Mouse (Mus musculus) layer of hippocampus, adult 9-11 months (tissue): ENCODE measurements around the gene Plekhm3.

Experiments used
- DNase-seq: peaks from one replicate; pipeline ENCODE4 v3.0.0; 2022

Plekhm3 gene

DNA sequence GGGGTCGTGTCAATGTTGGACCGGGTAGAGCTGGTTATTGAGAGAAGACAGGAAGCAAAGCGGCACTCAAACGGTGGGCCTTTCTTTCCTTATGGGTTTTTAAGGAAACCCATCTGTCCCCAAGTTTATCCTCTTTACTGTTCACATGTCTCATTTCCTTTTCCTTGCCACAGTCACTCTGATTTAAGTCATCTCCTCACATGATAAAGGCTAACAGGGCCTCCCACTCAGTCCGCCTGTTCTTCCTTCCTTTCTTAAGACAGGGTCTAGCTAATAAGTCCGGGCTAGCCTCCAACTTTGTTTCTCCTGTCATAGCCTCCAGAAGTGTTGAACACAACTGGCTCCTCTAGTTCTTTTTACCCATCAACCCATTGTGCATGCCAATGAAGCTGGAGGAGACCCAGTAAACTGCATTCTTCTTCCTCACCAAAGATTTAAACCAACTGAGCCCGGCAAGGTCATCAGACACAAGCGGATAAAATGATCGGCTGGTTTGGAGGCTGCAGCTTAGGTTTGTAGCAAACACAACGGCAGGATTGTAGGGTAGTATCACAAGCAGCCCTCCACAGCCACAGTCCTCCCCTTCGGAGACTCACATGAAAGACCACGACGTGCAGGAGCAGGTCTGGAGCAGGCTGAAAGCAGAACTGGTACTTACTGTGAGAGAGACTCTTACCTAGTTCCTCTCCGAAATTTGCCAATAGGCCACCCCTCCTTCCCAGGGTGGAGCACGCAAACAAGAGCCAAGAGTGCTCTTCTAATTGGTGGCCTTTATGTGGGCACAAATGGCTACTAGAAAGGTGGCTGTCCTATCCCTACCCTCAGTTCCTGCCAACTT, 29.0 kb downstream of the Plekhm3 start:
- peak; percentile 53 for DNase-seq

- DNase-seq, result peak; percentile 70
Measured at GRCm38 (mm10) chr1:64925594-64925993, 31.0 kb downstream of the Plekhm3 start.

- no peak for DNase-seq
Measured at GRCm38 (mm10) chr1:64924283-64924682, 32.3 kb downstream of the Plekhm3 start.

DNA sequence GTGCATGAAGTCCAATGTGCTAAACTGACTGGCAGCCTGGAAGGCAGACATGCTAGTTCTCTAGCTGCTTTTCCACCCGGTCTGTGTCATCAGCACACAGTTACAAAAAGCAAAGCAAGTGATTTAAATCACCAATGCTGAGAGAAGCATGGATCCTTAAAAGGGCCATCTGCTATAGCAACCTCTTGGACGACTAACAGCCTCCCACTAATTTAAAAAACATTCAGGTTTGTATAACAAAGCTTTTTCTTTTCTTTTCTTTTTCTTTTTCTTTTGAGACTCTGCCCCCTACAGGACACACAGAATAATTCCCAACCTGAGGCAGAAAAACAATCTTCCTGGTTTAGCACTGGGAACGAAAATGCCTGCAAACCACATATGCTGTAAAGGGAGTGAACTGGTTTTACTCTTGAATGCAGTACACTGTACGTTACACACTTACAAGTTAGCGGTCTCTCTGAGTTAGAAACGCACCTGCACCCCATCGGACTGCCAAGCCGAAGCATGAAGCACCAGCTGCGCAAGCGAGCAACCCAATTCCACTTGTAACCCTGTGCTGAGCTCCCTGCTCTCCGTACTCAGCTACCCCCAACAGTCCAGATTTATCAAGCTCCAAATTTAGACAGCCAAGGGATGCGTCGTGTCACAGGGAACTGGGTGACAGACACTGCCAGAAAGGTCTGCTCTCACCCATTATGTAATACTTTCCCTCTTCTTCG, 37.7 kb downstream of the Plekhm3 start:
- peak; percentile 73 for DNase-seq

GRCm38 (mm10) chr1:64917966-64918365, 38.7 kb downstream of the Plekhm3 start:
- no peak for DNase-seq

- no peak for DNase-seq
Measured at GRCm38 (mm10) chr1:64916884-64917507, 39.6 kb downstream of the Plekhm3 start.

GRCm38 (mm10) chr1:64914356-64914755, 42.3 kb downstream of the Plekhm3 start:
- no peak for DNase-seq

GRCm38 (mm10) chr1:64907740-64908139, 48.9 kb downstream of the Plekhm3 start:
- no peak for DNase-seq

GRCm38 (mm10) chr1:64906226-64906625, 50.4 kb downstream of the Plekhm3 start:
- no peak for DNase-seq

- no peak for DNase-seq
Measured at GRCm38 (mm10) chr1:64903415-64903814, 53.2 kb downstream of the Plekhm3 start.

DNA sequence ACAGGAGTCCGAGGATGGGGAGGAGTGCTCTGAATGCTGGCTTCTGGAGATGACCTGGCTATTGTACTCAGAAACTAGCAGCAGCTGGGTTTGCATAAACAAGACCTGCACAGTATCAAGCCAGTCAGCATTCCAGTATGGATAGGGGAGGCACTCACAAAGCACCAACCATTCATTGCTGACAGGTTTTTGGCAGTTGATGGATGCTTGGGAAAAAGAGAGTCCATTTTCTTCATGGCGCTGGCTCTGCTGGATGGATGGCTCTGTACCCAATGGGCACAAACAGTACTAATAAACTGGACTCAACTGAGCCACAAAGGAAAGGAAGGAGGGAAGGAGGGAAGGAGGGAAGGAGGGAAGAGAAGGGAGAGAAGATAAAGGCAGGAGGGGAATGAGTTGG, 53.8 kb downstream of the Plekhm3 start:
- no peak for DNase-seq

DNA sequence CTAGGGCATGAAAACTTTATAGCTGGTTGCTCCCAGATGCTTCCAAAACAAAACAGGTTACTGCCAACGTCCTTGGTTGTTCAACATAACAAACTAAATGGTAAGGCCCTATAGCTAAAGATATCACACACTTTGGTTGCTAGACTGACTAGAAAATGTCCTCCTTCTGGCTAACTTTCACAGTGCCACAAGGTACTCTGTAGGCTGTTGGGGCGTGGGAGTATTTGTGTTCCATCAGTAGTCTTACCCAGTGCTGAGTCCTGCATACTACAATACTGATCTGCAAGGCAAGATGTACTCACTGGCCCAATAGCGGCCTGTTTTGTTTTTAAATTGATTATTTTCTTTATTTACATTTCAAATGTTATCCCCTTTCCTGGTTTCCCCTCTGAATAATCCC, 56.9 kb downstream of the Plekhm3 start:
- DNase-seq, result no peak

DNA sequence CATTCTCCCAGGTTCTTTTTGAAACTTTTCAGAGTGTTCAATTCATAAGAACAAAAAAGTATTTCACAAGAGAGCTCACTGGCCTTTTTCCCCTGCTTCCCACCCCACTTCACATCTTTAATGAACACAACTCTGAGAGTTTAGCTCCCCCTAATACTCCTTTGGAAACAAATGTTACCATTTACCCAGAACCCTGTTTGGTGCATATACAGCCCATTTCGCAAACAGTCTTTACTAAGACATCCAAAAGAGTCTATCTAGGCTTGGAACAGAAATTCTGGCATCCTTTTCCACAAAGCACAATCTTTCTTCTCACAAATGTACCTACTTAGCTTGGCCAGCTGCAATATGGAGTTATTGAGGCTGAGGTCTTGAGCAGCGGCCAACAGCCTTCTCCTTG, 59.1 kb downstream of the Plekhm3 start:
- no peak for DNase-seq

DNA sequence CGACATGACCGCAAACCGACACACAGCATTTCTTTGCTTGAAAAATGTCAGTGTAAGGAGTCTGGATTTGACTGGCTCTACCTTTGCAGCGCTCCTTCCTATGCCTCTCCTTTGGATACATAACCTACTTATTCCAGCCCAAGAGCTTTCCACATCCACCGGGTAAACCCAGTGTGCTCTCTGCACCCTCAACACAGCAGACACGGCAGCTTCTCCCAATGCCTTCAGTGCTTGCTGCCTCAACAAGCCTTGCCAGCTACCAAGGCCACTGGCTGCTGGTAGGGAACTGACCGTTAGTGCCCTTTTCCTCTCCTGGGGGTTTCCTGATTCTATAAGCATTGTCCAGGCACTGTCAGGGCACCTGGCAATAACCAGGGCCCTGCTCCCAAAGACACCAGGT, 62.8 kb downstream of the Plekhm3 start:
- DNase-seq, result no peak

DNA sequence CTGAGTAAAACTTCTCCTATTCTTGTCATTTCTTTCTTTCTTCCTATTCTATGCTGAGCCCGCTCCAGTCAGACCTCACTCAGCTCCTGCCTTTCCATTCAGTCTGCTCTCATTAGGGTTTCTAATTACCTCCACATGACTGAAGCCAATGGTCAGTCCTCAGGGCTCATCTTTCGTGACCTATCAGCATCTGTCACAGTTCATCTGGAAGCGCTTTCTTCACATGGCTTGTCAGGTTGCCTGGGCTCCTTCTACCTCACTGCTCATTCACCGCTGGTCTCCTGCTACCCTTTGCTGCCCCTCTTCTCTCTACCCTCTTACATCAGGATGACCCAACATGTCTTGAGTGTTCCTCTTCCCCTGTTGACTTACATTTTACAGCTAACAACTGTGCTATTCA, 65.3 kb downstream of the Plekhm3 start:
- no peak for DNase-seq

GRCm38 (mm10) chr1:64887502-64888203, 69.0 kb downstream of the Plekhm3 start:
- no peak for DNase-seq

- no peak for DNase-seq
Measured at GRCm38 (mm10) chr1:64886718-64887117, 69.9 kb downstream of the Plekhm3 start.

DNA sequence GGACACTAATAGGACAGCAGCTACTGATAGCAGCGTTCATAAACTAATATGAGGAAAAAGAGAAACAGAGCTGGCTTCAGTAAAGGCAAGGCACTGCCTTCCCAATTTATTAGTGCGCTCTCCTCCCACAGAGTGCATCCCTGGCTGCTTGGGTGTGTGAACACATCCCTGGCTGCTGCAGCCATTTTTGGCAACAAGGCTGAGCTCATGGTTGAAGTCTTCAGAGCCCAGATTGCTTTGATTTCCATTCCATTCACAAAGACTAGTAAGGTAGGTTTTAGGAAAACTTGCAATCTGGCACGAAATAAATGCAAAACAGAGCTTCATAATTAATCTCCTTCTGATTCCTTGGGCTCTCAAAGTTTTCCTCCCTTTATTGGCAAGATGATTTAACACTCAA, 71.3 kb downstream of the Plekhm3 start:
- DNase-seq, result peak; percentile 54

DNA sequence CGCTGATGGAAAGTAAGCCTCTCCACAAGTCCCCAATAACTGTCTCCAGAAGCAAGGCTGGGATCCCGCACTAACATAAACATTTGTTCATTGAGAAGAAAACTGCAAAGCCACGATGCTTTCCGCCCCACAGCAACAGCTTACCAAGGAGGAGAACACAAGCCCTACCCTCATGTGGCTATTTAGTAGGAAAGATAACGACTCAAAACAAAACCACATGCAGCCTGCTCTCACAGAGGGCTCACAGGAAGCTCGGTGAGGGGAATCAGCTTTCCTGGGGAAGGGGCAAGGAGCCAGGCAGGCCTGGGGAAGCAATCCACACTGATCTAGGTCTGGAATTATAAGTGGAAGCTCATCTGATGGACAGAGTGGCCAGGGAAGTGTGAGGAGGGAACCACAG, 72.6 kb downstream of the Plekhm3 start:
- no peak for DNase-seq

- no peak for DNase-seq
Measured at GRCm38 (mm10) chr1:64880613-64881012, 76.0 kb downstream of the Plekhm3 start.

- no peak for DNase-seq
Measured at GRCm38 (mm10) chr1:64878795-64879240, 77.8 kb downstream of the Plekhm3 start.

DNA sequence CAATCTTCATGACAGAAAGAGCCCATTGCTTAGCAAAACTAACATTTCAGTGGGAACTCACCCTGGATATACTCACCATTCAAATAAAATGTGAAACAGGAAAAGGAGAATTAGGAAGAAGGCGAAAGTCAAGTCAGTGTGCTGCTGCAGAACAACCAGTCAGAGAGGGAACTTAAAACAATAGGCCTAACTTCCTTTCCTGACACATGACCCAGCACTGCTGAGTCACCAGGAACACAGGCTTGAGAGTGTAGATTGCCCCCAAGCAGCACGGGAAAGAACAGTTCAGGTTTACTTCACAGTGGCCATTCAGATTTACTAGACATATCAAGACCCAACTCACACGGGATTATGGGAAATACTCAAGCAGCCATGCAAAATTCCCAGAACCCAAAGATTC, 80.3 kb downstream of the Plekhm3 start:
- DNase-seq, result no peak

DNA sequence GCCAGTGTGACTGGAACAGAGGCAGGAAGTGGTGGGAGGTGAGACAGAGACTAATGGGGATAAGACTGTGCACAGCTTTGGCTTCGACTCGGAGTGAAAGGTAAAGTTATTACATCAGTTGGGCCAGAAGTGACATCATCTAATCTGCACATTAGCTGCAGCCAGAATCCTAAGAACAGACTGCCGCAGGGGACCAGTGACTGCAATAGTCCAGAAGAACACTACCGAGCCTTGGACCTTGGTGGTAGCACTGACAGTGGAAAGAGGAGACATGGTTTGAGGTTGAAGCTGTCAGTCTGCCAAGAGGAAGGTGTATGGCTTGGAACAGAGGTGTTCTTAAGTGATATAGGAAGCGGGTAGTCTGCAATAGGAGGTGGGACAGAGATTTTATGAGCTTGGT, 80.9 kb downstream of the Plekhm3 start:
- DNase-seq, result no peak
